Mouse (Mus musculus): ENCODE results near the gene Sac3d1. TPM values are rescaled to one million over a fixed set of nuclear protein-coding genes. Genes with fewer than 3 reads are reported as not detected.

Sac3d1 gene
- 13.5 and 17.6 TPM in 2 replicates for polyA plus RNA-seq (2011; ENCODE audit: insufficient read depth, insufficient read length, low read depth, missing spikeins)

DNA sequence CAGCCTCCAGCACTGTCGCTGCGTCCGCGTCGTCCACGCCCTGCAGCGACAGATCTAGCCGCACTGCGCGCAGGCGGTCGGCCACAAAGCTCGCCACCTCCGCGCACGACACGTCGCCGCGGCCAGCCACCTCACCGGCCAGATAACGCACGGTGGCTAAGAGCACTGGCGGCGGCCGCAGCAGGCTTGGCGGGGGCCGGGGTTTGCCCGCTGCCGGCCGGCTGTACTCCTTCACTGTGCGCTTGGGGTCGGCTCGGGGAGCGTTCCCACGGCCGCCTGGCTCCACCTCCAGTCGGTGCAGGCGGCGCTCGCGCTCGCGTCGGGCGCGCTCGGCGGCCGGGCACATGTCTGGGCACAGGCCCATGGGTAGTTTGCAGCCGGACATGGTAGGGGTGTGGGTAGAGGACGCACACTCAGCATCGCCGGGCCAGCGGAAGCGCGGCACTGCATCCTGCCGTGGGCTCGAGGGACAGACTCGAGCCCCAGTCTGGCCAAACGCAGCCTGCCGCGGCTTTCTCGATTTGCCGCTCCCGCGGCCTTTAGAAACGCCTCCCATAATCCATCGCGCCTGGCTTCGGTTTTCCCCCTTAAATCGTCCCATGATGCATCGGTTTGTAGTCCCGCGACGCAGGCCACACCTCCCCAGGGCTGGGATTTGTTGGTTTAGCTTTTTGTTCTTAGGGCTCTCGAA is at the start of gene Sac3d1:
Gene Sac3d1 (minus strand): TSS at position 665 of the 691 bp plus-strand sequence.
- Histone ChIP-seq H3K27ac (ENCODE audit: insufficient read depth, low read length) (peak within 1 kb of the TSS; percentile 72), H3K27me3 (ENCODE audit: control insufficient read depth, insufficient read depth, low read length, poor library complexity, severe bottlenecking) (no peaks in the 10 kb centered on the region), H3K36me3 (ENCODE audit: control insufficient read depth, insufficient read depth, low read length, poor library complexity, severe bottlenecking) (peaks cover 14% of the 10 kb centered on the region), H3K4me3 (ENCODE audit: low read depth, low read length) (peak within 1 kb of the TSS; percentile 80), H3K9me3 (replicated peaks; ENCODE audit: control insufficient read depth, insufficient read depth, low read length, poor library complexity, severe bottlenecking) (no peaks in the 10 kb centered on the region), H3K9ac (ENCODE audit: low read depth, poor library complexity, severe bottlenecking) (peak within 1 kb of the TSS; percentile 86), H3K4me1 (ENCODE audit: control insufficient read depth, insufficient read depth, low read length) (peaks cover 2% of the 10 kb centered on the region)
- peak; percentile 76 for TF ChIP-seq POLR2A (IDR thresholded peaks at IDR 0.05; ENCODE audit: insufficient read depth, low read length)
- no peak for TF ChIP-seq CTCF (IDR thresholded peaks at IDR 0.05; ENCODE audit: low read depth, low read length)

GRCm38 (mm10) chr19:6166750-6167149 is 48.3 kb upstream of the Sac3d1 start:
- no peaks in the 10 kb centered on the region for H3K9me3 ChIP-seq (replicated peaks; ENCODE audit: control insufficient read depth, insufficient read depth, low read length, poor library complexity, severe bottlenecking)
- H3K4me1 ChIP-seq (ENCODE audit: control insufficient read depth, insufficient read depth, low read length) = no peaks in the 10 kb centered on the region
- H3K4me3 ChIP-seq (ENCODE audit: low read depth, low read length) = no peak overlapping the region
- no peak overlapping the region for H3K9ac ChIP-seq (ENCODE audit: low read depth, poor library complexity, severe bottlenecking)
- no peaks in the 10 kb centered on the region for H3K27me3 ChIP-seq (ENCODE audit: control insufficient read depth, insufficient read depth, low read length, poor library complexity, severe bottlenecking)
- TF ChIP-seq EP300 (IDR thresholded peaks at IDR 0.05; ENCODE audit: insufficient read depth, low read depth, low read length) (no peak), POLR2A (IDR thresholded peaks at IDR 0.05; ENCODE audit: insufficient read depth, low read length) (no peak), CTCF (IDR thresholded peaks at IDR 0.05; ENCODE audit: low read depth, low read length) (peak; percentile 39)
- no peaks in the 10 kb centered on the region for H3K36me3 ChIP-seq (ENCODE audit: control insufficient read depth, insufficient read depth, low read length, poor library complexity, severe bottlenecking)
- no peak overlapping the region for H3K27ac ChIP-seq (ENCODE audit: insufficient read depth, low read length)

DNA sequence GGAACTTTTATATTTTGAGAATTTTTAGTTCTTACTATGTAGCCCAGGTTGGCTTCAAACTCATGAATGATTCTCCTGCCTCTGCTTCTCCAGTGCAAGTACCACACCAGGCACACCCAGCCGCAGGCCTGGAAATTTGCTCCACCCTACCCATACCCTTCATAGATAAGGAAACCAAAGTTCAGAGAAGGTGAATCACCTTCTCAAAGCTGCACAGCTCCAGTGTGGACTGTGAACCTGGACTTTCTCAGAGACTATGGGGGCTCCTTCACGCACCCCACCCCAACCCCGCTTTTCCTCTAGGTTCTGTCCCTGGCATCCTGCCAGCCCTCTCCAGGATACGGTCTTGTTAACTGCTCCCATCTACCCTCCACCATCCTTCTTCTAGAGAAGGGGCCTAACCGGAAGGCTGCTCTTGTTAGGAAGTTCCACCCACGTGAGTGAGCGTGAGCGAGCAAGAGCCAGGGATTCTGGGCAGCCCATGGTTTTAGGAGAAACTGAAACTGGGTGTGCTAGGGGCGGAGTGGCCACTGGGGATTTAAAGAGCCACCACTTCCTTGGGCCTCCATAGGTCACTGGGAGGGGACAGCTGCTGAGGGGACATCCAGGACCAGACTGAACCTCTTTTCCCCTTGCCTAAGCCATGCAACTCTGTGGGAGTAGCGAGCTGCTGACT is 45.6 kb upstream of the Sac3d1 start:
- Histone ChIP-seq H3K27ac (ENCODE audit: insufficient read depth, low read length) (no peak overlapping the region), H3K9me3 (replicated peaks; ENCODE audit: control insufficient read depth, insufficient read depth, low read length, poor library complexity, severe bottlenecking) (no peaks in the 10 kb centered on the region), H3K4me1 (ENCODE audit: control insufficient read depth, insufficient read depth, low read length) (no peaks in the 10 kb centered on the region), H3K36me3 (ENCODE audit: control insufficient read depth, insufficient read depth, low read length, poor library complexity, severe bottlenecking) (no peaks in the 10 kb centered on the region), H3K27me3 (ENCODE audit: control insufficient read depth, insufficient read depth, low read length, poor library complexity, severe bottlenecking) (no peaks in the 10 kb centered on the region), H3K9ac (ENCODE audit: low read depth, poor library complexity, severe bottlenecking) (no peak overlapping the region), H3K4me3 (ENCODE audit: low read depth, low read length) (no peak overlapping the region)
- TF ChIP-seq CTCF (IDR thresholded peaks at IDR 0.05; ENCODE audit: low read depth, low read length) (no peak), POLR2A (IDR thresholded peaks at IDR 0.05; ENCODE audit: insufficient read depth, low read length) (no peak), EP300 (IDR thresholded peaks at IDR 0.05; ENCODE audit: insufficient read depth, low read depth, low read length) (no peak)

- H3K27me3 ChIP-seq (ENCODE audit: control insufficient read depth, insufficient read depth, low read length, poor library complexity, severe bottlenecking) = no peaks in the 10 kb centered on the region
- H3K4me1 ChIP-seq (ENCODE audit: control insufficient read depth, insufficient read depth, low read length) = no peaks in the 10 kb centered on the region
- H3K4me3 ChIP-seq (ENCODE audit: low read depth, low read length) = no peak overlapping the region
- TF ChIP-seq CTCF (IDR thresholded peaks at IDR 0.05; ENCODE audit: low read depth, low read length) (no peak), POLR2A (IDR thresholded peaks at IDR 0.05; ENCODE audit: insufficient read depth, low read length) (no peak), EP300 (IDR thresholded peaks at IDR 0.05; ENCODE audit: insufficient read depth, low read depth, low read length) (no peak)
- no peaks in the 10 kb centered on the region for H3K36me3 ChIP-seq (ENCODE audit: control insufficient read depth, insufficient read depth, low read length, poor library complexity, severe bottlenecking)
- no peak overlapping the region for H3K27ac ChIP-seq (ENCODE audit: insufficient read depth, low read length)
- no peaks in the 10 kb centered on the region for H3K9me3 ChIP-seq (replicated peaks; ENCODE audit: control insufficient read depth, insufficient read depth, low read length, poor library complexity, severe bottlenecking)
- no peak overlapping the region for H3K9ac ChIP-seq (ENCODE audit: low read depth, poor library complexity, severe bottlenecking)
Observed at GRCm38 (mm10) chr19:6157220-6157619, 38.8 kb upstream of the Sac3d1 start.

- H3K9me3 ChIP-seq (replicated peaks; ENCODE audit: control insufficient read depth, insufficient read depth, low read length, poor library complexity, severe bottlenecking) = no peaks in the 10 kb centered on the region
- H3K4me3 ChIP-seq (ENCODE audit: low read depth, low read length) = no peak overlapping the region
- H3K27ac ChIP-seq (ENCODE audit: insufficient read depth, low read length) = no peak overlapping the region
- no peak overlapping the region for H3K9ac ChIP-seq (ENCODE audit: low read depth, poor library complexity, severe bottlenecking)
- no peaks in the 10 kb centered on the region for H3K36me3 ChIP-seq (ENCODE audit: control insufficient read depth, insufficient read depth, low read length, poor library complexity, severe bottlenecking)
- H3K27me3 ChIP-seq (ENCODE audit: control insufficient read depth, insufficient read depth, low read length, poor library complexity, severe bottlenecking) = no peaks in the 10 kb centered on the region
- TF ChIP-seq EP300 (IDR thresholded peaks at IDR 0.05; ENCODE audit: insufficient read depth, low read depth, low read length) (no peak), CTCF (IDR thresholded peaks at IDR 0.05; ENCODE audit: low read depth, low read length) (no peak), POLR2A (IDR thresholded peaks at IDR 0.05; ENCODE audit: insufficient read depth, low read length) (no peak)
- no peaks in the 10 kb centered on the region for H3K4me1 ChIP-seq (ENCODE audit: control insufficient read depth, insufficient read depth, low read length)
Observed at GRCm38 (mm10) chr19:6156372-6156771, 37.9 kb upstream of the Sac3d1 start.

- no peaks in the 10 kb centered on the region for H3K27me3 ChIP-seq (ENCODE audit: control insufficient read depth, insufficient read depth, low read length, poor library complexity, severe bottlenecking)
- H3K36me3 ChIP-seq (ENCODE audit: control insufficient read depth, insufficient read depth, low read length, poor library complexity, severe bottlenecking) = no peaks in the 10 kb centered on the region
- TF ChIP-seq POLR2A (IDR thresholded peaks at IDR 0.05; ENCODE audit: insufficient read depth, low read length) (no peak), CTCF (IDR thresholded peaks at IDR 0.05; ENCODE audit: low read depth, low read length) (no peak), EP300 (IDR thresholded peaks at IDR 0.05; ENCODE audit: insufficient read depth, low read depth, low read length) (no peak)
- no peaks in the 10 kb centered on the region for H3K4me1 ChIP-seq (ENCODE audit: control insufficient read depth, insufficient read depth, low read length)
- no peaks in the 10 kb centered on the region for H3K9me3 ChIP-seq (replicated peaks; ENCODE audit: control insufficient read depth, insufficient read depth, low read length, poor library complexity, severe bottlenecking)
- no peak overlapping the region for H3K4me3 ChIP-seq (ENCODE audit: low read depth, low read length)
- H3K27ac ChIP-seq (ENCODE audit: insufficient read depth, low read length) = no peak overlapping the region
- H3K9ac ChIP-seq (ENCODE audit: low read depth, poor library complexity, severe bottlenecking) = no peak overlapping the region
Observed at GRCm38 (mm10) chr19:6155174-6155573, 36.7 kb upstream of the Sac3d1 start.
